Mouse (Mus musculus): Measurements from ENCODE around the gene Notch1. TPM values are rescaled to one million over a fixed set of nuclear protein-coding genes. Genes with fewer than 3 reads are reported as not detected.

The Notch1 gene
- polyA plus RNA-seq, 1 experiment from 2014 or later: 56.2 TPM

DNA sequence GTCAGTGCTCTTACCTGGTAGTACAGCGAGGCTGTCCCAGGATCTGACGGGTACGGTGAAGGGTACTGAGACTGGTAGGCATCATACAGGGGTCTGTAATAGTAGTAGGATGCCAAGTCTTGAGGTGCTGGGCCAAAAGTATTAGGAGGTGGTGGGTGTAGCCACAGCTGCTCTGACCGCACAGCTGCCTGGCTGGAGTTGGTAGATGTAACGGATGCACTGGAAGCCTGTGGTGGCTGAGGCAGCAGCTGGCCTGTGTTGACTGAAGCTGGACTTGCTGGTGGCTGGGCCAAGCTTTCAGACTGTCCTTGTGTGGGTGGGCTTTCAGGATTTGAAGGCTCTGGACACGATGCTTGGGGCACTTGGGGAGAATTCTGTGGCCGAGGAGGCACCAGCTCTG, 78.1 kb downstream of the Notch1 start:
- WGBS: 89% methylated on average over 7 of the region's 7 CpGs
- H3K27me3 ChIP-seq: no peaks in the 10 kb centered on the region
- no peak overlapping the region for H3K4me3 ChIP-seq
- H3K4me2 ChIP-seq (replicated peaks): no peak overlapping the region
- no peaks in the 10 kb centered on the region for H3K9me3 ChIP-seq
- H3K36me3 ChIP-seq: peaks cover 69% of the 10 kb centered on the region
- H3K27ac ChIP-seq (replicated peaks): no peak overlapping the region
- H3K4me1 ChIP-seq: peaks cover 12% of the 10 kb centered on the region
- ATAC-seq (ENCODE audit: low FRiP score, low read depth): no peak
- no peak overlapping the region for H3K9ac ChIP-seq (replicated peaks)

DNA sequence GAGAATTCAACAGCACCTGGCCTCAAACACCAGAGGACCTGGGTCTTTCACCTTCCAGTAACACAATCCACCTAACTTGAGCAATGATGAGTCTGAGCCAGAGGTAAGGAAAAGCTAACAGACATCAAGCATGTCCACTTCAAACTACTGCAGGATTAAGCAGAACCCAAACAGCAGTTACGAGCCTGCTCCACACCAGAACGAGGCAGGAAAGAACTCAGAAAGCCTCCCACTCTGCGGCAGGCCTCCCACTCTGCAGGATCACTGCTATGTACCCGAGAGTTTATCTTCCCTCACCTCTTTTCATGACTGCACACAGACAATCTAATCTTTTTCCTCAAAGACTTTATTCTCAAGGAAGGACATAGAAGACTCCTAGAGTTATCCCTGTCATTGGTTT, 79.2 kb downstream of the Notch1 start:
- H3K9me3 ChIP-seq: no peaks in the 10 kb centered on the region
- H3K4me2 ChIP-seq (replicated peaks): no peak overlapping the region
- H3K27ac ChIP-seq (replicated peaks): no peak overlapping the region
- ATAC-seq (ENCODE audit: low FRiP score, low read depth): no peak
- no peaks in the 10 kb centered on the region for H3K27me3 ChIP-seq
- H3K4me1 ChIP-seq: 0 out of 2 replicates have a peak, but pooled peaks cover 6% of the 10 kb centered on the region
- peaks cover 78% of the 10 kb centered on the region for H3K36me3 ChIP-seq
- H3K4me3 ChIP-seq: no peak overlapping the region
- no peak overlapping the region for H3K9ac ChIP-seq (replicated peaks)
- 85% methylated on average over 4 of the region's 4 CpGs for WGBS

DNA sequence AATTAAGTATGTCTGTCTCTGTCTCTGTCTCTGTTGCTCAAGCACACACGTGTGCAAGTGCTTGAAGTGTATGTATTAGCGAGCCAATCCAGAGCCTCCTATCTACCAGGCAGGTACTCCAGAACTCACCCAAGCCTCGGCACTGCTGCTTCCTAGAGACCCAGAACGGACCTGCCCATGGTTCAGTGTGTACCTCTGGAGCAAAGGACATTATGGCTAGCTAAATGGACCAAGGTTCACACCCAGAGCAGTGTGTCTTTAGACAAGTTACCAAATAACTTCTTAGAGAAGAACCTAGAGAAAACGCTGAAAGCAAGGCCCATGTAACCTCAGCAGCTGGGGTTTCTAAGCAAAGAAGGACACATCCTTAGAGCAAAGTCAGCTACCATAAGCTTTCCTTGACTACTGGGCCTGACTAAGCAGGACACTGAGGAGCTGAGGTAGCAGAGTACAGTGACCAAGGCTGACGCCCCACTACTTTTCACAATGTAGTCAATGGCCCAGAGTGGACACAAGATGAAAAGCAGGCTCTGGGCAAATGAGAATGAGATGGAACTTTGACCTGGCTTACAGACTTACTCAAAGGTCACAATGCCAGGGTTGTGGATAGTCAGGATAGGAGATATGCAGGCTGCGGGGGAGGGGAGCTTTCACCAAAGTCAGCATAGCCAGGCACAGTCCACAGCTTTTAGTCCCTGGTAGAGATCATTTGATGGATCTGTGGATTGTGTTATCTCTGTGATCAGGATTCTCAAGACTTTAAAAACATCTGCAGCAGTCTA, 81.5 kb downstream of the Notch1 start:
- H3K36me3 ChIP-seq: peaks cover 81% of the 10 kb centered on the region
- 96% methylated on average over 7 of the region's 7 CpGs for WGBS
- H3K4me2 ChIP-seq (replicated peaks): no peak overlapping the region

DNA sequence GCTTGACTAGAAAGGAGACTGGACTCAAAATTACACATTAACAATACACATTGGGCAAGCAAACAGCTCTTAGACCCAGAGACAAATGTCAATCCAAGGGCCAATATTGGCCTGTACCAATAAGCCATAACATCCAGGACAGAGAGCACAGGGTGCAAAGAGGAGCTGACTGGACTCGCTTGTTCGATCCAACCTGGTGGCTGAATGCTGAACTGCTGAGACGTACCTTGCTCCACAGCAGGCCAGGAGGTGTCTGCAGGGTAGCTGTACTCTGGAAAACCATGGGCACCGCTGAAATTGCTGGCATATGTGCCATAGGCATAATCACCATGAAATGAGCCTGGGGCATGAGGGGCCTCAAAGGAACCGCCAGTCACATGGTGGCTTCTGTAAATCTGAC, 86.6 kb downstream of the Notch1 start:
- peaks cover 94% of the 10 kb centered on the region for H3K36me3 ChIP-seq
- no peaks in the 10 kb centered on the region for H3K4me1 ChIP-seq
- no peak overlapping the region for H3K9ac ChIP-seq (replicated peaks)
- no peak for ATAC-seq (ENCODE audit: low FRiP score, low read depth)
- no peak overlapping the region for H3K4me3 ChIP-seq
- H3K4me2 ChIP-seq (replicated peaks): no peak overlapping the region
- H3K9me3 ChIP-seq: no peaks in the 10 kb centered on the region
- H3K27ac ChIP-seq (replicated peaks): no peak overlapping the region
- 95% methylated on average over 5 of the region's 5 CpGs for WGBS
- H3K27me3 ChIP-seq: no peaks in the 10 kb centered on the region

More for the DNA sequence above, 81.5 kb downstream of the Notch1 start:
- Histone ChIP-seq H3K9me3 (no peaks in the 10 kb centered on the region), H3K4me1 (0 out of 2 replicates have a peak, but pooled peaks cover 6% of the 10 kb centered on the region), H3K27ac (replicated peaks) (no peak overlapping the region), H3K4me3 (no peak overlapping the region), H3K9ac (replicated peaks) (no peak overlapping the region), H3K27me3 (no peaks in the 10 kb centered on the region)
- no peak for ATAC-seq (ENCODE audit: low FRiP score, low read depth)

DNA sequence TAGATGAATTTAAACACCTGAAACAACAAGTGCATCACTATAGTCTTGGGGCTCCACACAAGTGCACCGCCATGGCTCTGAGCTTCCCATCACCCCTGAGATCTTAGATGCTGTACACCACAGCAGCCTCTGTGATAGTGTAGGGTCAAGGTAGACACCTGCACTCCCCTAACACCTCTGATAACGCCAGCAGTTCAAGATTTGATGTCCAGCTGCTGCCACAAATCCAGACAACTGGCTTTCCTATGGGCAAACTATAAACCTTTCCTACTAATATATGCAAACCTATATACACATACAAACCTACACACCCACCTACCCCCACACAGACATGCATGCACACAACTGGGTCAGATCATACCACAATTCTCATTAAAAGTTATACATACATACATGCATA, 91.9 kb downstream of the Notch1 start:
- WGBS: 96% methylated on average over 2 of the region's 2 CpGs
- no peak overlapping the region for H3K27ac ChIP-seq (replicated peaks)
- H3K4me3 ChIP-seq: no peak overlapping the region
- no peaks in the 10 kb centered on the region for H3K9me3 ChIP-seq
- H3K4me1 ChIP-seq: no peaks in the 10 kb centered on the region
- H3K36me3 ChIP-seq: peaks cover 98% of the 10 kb centered on the region
- no peak for ATAC-seq (ENCODE audit: low FRiP score, low read depth)
- no peaks in the 10 kb centered on the region for H3K27me3 ChIP-seq
- H3K4me2 ChIP-seq (replicated peaks): no peak overlapping the region
- no peak overlapping the region for H3K9ac ChIP-seq (replicated peaks)

DNA sequence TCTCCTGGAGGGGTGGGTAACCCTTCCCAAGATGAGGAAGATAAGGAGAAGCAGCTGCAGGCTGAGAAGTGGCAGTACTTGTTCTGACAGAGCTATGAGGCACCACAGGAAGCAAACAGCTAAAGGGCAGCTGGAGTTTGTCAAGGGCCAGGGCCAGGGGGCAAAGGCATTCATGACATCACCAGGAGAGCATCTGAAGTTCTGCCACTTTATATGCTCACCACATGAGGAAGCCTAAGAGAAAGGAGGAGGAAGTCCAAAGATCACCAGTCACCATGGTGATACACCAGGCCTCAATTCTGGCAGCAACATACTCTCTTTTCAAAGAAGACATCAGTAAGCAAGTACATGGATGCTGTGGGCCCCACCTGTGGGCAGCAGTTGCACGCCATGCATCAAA, 93.4 kb downstream of the Notch1 start:
- Histone ChIP-seq H3K9ac (replicated peaks) (no peak overlapping the region), H3K4me3 (no peak overlapping the region), H3K4me1 (no peaks in the 10 kb centered on the region), H3K27me3 (no peaks in the 10 kb centered on the region), H3K36me3 (peaks cover 96% of the 10 kb centered on the region), H3K27ac (replicated peaks) (no peak overlapping the region), H3K4me2 (replicated peaks) (no peak overlapping the region), H3K9me3 (no peaks in the 10 kb centered on the region)
- 90% methylated on average over 1 of the region's 1 CpGs for WGBS
- no peak for ATAC-seq (ENCODE audit: low FRiP score, low read depth)

DNA sequence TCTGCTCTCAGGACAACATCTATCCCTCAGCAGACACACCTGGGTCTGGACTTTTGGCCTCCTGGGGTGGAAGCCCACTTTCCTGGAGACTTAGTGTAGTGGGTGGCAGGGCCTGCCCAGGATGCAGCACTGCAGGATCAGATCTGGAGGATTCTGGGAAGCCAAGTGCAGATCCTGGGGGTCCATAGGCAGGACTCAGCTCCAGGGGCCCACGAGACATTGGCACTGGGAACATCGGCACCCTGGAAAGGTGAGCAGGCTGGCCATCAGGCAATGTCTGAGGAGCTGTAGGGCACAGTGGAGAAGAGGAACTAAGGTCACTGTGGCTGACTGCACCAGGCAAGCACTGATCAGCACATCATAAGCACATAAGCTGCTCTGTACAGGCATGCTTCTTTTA, 94.5 kb downstream of the Notch1 start:
- no peak for ATAC-seq (ENCODE audit: low FRiP score, low read depth)
- 91% methylated on average over 2 of the region's 2 CpGs for WGBS
- no peaks in the 10 kb centered on the region for H3K27me3 ChIP-seq
- H3K9me3 ChIP-seq: no peaks in the 10 kb centered on the region
- peaks cover 94% of the 10 kb centered on the region for H3K36me3 ChIP-seq
- H3K4me2 ChIP-seq (replicated peaks): no peak overlapping the region
- no peaks in the 10 kb centered on the region for H3K4me1 ChIP-seq
- H3K4me3 ChIP-seq: no peak overlapping the region
- no peak overlapping the region for H3K27ac ChIP-seq (replicated peaks)
- no peak overlapping the region for H3K9ac ChIP-seq (replicated peaks)

DNA sequence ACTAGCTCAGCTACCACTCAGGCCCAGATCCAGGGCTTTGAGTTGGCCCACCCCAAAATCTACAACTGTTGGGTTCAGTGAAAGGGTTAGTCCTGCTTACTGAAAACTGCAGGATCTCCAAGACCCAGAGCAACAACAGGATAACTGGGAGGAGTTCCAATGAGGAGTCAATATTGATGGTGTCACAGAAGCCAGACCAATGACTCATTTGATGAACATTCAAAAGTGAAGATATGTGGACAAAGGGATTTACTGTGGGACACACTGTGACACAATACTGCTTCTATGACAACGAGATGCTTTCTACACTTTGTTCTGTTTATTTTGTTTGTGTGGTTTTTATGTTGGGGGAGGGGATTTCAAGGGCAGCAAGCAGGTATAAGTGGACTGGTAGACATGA, 98.3 kb downstream of the Notch1 start:
- 90% methylated on average over 1 of the region's 1 CpGs for WGBS
- Histone ChIP-seq H3K27ac (replicated peaks) (no peak overlapping the region), H3K9me3 (no peaks in the 10 kb centered on the region), H3K4me2 (replicated peaks) (no peak overlapping the region), H3K27me3 (no peaks in the 10 kb centered on the region), H3K36me3 (peaks cover 94% of the 10 kb centered on the region), H3K4me1 (no peaks in the 10 kb centered on the region), H3K4me3 (no peak overlapping the region), H3K9ac (replicated peaks) (no peak overlapping the region)
- ATAC-seq (ENCODE audit: low FRiP score, low read depth): no peak

DNA sequence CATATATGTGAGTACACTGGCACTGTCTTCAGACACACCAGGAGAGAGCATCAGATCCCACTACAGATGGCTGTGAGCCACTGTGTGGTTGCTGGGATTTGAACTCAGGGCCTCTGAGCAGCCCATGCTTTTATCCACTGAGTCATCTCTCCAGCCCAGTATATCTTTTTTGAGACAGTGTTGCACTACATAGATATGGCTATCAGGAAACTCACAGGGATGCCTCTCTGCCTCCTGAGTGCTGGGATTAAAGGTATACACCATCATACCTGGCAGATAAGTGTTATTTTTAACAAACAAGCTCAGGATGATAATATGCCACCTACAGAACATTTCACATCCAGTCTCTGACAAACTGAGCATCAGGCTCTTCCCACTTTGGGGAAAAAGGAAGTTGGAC, 99.4 kb downstream of the Notch1 start:
- no peak overlapping the region for H3K4me2 ChIP-seq (replicated peaks)
- H3K9me3 ChIP-seq: no peaks in the 10 kb centered on the region
- H3K9ac ChIP-seq (replicated peaks): no peak overlapping the region
- no peak overlapping the region for H3K27ac ChIP-seq (replicated peaks)
- ATAC-seq (ENCODE audit: low FRiP score, low read depth): no peak
- peaks cover 94% of the 10 kb centered on the region for H3K36me3 ChIP-seq
- H3K27me3 ChIP-seq: no peaks in the 10 kb centered on the region
- no peaks in the 10 kb centered on the region for H3K4me1 ChIP-seq
- no peak overlapping the region for H3K4me3 ChIP-seq

DNA sequence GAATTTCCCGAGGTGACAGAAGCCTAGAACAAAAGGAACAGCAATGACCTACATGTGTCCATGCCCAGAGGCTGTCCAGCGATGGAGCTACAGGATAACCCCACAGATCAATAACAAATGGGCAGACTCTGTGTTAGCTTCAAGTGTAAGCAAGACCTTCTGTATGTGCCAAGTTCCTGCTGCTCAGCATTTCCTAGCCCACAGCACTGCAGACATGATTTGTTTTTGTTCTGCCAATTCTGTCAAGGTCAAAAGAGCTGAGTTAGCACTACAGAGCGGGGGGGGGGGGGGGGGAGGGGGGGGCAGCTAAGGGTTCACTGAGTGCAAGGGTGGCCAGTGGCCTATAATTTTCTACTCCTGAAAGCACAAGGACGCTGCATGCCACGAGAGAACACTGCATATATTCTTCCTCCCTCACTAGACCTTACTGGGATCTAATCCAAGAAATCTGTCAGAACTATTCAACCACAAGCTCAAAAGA, 105.5 kb downstream of the Notch1 start:
- Histone ChIP-seq H3K4me1 (peaks cover 26% of the 10 kb centered on the region), H3K36me3 (peaks cover 60% of the 10 kb centered on the region), H3K27ac (replicated peaks) (no peak overlapping the region), H3K4me2 (replicated peaks) (no peak overlapping the region), H3K9ac (replicated peaks) (no peak overlapping the region), H3K4me3 (no peak overlapping the region), H3K9me3 (no peaks in the 10 kb centered on the region), H3K27me3 (no peaks in the 10 kb centered on the region)
- no peak for ATAC-seq (ENCODE audit: low FRiP score, low read depth)
- 72% methylated on average over 5 of the region's 5 CpGs for WGBS

DNA sequence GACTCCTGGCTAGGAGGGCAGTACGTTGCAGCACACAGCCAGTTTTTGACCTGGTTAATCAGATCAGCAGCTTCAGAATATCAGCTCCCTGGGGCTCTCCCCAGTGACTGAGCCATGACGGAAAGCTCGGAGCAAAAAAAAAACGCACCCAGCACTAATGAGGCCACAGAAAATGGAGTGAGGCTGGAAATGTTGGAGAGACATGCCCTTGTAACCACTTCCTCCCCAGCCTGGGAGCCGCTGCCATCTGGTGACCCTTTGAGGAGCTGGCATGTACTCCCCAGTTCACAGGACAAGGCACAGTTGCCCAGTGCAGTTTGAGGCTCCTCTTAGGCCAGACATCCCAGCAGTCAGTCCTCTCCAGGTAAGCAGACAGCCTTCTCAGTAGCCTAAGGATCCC, 106.4 kb downstream of the Notch1 start:
- Histone ChIP-seq H3K4me3 (no peak overlapping the region), H3K4me2 (replicated peaks) (no peak overlapping the region), H3K27ac (replicated peaks) (no peak overlapping the region), H3K36me3 (peaks cover 58% of the 10 kb centered on the region), H3K9me3 (no peaks in the 10 kb centered on the region), H3K9ac (replicated peaks) (no peak overlapping the region), H3K27me3 (no peaks in the 10 kb centered on the region), H3K4me1 (peaks cover 33% of the 10 kb centered on the region)
- ATAC-seq (ENCODE audit: low FRiP score, low read depth): no peak
- 66% methylated on average over 5 of the region's 5 CpGs for WGBS

DNA sequence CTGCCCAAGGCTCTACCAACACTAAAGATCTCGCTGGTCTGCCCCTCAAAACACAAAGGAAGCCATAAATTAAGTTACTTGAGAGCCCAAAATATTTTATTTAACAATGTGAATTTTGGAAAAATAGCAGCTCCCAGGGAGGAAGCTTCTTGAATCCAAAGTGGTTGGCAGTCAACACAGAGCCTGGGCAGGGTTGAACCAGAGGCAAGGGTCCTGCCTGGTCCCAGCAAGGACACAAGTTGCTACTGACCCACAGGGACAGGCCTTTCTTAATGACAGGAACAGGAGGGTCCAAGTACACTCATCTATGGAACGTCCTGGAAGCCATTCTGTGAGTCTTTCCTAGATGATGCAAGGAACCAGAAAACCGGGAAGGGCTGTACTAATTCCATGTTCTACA, 107.1 kb downstream of the Notch1 start:
- peaks cover 33% of the 10 kb centered on the region for H3K4me1 ChIP-seq
- no peak overlapping the region for H3K27ac ChIP-seq (replicated peaks)
- peak overlapping the region; percentile 95; the same call in 1 of the 2 replicates for H3K4me2 ChIP-seq (replicated peaks)
- 63% methylated on average over 3 of the region's 3 CpGs for WGBS
- peak overlapping the region; percentile 90 for H3K9ac ChIP-seq (replicated peaks)
- peak overlapping the region; percentile 91 for H3K4me3 ChIP-seq
- H3K36me3 ChIP-seq: peaks cover 54% of the 10 kb centered on the region
- no peaks in the 10 kb centered on the region for H3K9me3 ChIP-seq
- no peaks in the 10 kb centered on the region for H3K27me3 ChIP-seq
- peak; percentile 25; the same call in 1 of the 2 replicates for ATAC-seq (ENCODE audit: low FRiP score, low read depth)

All from midbrain, embryonic 12.5 days (tissue).